Mouse (Mus musculus) kidney, postnatal 4 days (tissue): ENCODE measurements around the gene Serpinf1.

Experiments used
- DNase-seq, 2 experiments: peaks; one replicate each; pipeline ENCODE4 v3.0.0; 2021; ENCODE audit warnings: mixed read lengths in 2 of 2

The Serpinf1 gene

DNA sequence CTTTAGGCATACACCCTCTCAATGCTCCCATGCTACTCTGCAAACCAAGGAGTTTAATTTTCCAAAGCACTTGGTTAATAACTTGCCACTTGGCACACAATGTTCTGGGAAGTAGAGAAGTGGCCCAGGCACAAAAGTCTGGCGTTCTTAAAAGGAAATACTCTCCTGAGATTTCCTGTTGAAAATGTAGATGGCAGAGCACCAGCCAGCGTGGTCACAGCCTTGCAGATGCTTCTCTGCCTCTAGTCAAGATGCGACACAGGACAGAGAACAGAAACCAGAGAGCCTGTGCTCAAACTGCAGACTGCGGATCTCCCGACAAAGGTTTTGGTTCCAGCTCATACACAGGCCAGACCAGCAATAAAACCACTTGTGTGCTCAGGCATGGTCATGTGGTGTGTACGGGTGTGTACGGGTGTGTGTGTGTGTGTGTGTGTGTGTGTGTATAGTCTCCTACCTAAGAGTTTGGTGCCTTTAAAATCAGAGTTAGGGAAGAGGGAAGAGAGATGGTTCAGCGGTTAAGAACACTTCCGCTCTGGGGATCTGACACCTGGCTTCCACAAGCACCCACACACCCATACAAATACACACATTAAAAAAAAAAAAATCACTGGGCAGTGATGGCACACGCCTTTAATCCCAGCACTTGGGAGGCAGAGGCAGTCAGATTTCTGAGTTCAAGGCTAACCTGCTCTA, 32.7 kb upstream of the Serpinf1 start:
- DNase-seq, result no peak

- peak; percentile 90 to 94 for DNase-seq
Observed at GRCm38 (mm10) chr11:75453991-75454930, 31.8 kb upstream of the Serpinf1 start, which contains the start of gene Wdr81. TSS of gene Wdr81 (minus strand) at chr11:75454717.

- DNase-seq, result no peak
Observed at GRCm38 (mm10) chr11:75452812-75453557, 30.5 kb upstream of the Serpinf1 start.

DNA sequence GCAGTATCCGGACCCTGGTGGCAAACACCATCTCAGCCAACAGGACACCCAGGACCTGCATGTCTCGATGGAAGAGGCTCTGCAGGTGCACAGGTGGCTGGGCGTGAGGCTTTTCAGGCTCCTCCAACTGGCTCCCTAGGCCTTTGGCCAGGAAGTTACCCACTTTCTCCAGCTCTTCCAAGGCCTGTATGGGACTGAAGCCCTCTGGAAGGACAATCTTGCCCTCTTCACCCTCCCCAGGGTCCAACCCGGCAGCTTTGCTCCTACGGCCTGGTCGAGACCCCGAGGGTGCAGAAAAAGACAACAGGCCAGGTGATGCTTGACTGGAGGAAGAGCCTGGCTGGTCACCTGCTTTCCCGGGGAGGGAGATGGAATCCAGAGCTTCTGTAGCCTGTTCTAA, 29.6 kb upstream of the Serpinf1 start:
- no peak for DNase-seq

DNA sequence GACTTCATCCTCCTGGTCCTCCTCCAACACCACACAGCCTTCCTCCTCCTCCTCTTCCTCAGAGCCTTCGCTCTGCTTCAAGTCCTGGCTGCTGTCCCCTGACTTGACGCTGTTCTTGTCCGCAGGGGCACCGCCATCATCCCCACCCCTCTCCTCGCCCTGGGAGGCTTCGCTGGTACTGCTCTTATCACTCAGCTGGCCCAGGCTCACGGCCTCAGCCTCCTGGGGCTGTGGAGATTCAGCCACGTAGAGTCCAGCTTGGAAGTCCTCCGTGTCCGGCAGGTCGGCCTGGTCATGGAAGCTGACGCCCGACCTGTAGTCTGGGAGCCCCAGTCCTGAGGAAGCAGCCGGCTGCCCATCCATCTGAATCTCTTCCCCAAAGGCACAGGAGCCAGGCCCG, 28.4 kb upstream of the Serpinf1 start:
- no peak for DNase-seq

DNA sequence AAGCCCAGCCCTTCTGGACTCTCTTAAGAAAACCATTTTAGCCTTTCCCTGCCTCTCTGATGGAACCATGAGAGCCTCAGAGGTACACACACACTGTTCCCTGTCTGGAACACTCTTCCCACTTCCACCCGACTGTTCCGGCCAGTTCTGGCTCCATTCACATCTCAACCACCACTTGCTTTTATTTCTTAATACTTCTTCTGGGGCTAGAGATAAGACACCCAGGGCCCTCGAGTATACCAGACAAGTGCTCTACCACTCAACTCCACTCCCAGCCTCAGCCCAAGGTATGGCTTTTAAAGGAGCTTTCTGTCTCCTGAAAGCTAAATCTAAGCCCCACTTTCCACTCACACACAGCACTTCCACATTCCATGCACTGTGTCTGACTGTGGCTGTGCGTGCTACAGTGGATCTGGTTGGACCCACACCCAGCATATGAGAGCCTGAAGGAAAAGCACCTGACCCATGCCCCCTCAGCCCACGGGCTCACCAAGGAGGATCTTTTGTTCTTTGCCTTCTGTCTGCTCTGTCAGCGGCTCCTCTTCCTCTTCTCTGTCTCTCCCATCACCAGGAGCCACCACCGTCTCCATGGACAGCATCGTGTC, 27.9 kb upstream of the Serpinf1 start:
- DNase-seq, result no peak

GRCm38 (mm10) chr11:75449695-75450094, 27.2 kb upstream of the Serpinf1 start:
- no peak for DNase-seq

DNA sequence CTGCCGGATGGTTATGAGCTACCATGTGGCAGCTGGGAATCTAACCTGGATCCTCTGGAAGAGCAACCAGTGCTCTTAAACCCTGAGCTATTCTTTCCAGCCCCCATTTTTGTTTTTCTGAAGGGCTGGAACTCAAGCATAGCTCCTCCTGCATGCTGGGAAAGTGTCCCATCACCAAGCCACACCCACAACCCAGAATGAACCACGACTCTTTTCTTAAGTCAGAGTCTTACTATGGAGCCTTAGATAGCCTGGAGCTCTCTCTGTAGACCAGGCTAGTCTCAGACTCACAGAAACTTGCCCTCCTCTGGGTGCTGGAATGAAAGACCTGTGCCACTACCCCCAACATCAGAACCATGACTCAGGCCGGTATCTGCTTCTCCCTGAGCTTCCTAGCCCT, 26.1 kb upstream of the Serpinf1 start:
- DNase-seq, result no peak

DNA sequence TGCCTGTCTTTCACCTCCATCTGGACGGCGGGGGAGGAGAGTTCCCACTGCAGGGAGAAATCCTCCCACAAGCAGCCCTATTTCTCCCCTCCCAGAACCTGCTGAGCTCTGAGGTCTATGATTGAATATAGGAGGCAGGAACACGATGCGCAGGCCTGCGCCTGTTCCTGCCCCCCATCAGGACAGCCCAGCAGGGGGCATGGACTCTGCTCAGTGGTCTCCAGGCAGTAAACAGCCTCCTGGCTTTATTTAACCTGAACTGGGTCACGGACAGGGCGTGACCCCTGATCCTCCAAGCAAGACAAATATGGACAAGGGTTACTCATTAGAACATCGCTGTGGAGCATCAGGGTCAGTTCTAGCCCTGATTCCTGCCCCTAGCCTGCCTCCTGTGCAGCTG, 21.2 kb upstream of the Serpinf1 start:
- DNase-seq, result peak; percentile 63 to 73

GRCm38 (mm10) chr11:75441601-75442000, 19.1 kb upstream of the Serpinf1 start:
- peak in 1 of 2 experiments; percentile 9 for DNase-seq

GRCm38 (mm10) chr11:75441034-75441433, 18.5 kb upstream of the Serpinf1 start:
- DNase-seq, result no peak

- no peak for DNase-seq
Observed at GRCm38 (mm10) chr11:75439951-75440350, 17.4 kb upstream of the Serpinf1 start.

DNA sequence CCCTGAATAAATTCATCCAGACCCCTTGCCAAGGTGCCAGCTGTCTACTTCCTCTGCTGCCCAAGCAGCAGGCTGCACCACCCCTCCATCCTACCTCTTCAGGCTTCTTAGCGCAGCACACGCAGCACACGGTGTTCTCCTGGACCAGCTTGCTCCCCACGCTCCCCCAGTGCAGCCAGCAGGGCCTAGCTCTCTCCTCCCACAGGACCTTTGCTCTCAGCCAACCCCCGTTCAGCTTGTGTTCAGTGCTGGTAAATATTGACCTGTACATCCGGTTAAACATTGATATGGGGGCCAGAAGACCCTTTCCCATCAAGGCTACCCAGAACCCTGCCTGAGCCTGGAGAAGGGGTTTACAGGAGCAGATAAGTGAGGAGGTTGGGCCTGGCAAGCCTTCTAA, 16.9 kb upstream of the Serpinf1 start, which contains the start of gene Serpinf2:
Gene Serpinf2, minus strand, starts transcription at position 229 of the 400 bp plus-strand sequence.
- peak in 1 of 2 experiments; percentile 47 for DNase-seq

- DNase-seq, result peak in 1 of 2 experiments; percentile 8
Observed at GRCm38 (mm10) chr11:75438804-75439203, 16.3 kb upstream of the Serpinf1 start.

- no peak for DNase-seq
Observed at GRCm38 (mm10) chr11:75438194-75438593, 15.7 kb upstream of the Serpinf1 start.

DNA sequence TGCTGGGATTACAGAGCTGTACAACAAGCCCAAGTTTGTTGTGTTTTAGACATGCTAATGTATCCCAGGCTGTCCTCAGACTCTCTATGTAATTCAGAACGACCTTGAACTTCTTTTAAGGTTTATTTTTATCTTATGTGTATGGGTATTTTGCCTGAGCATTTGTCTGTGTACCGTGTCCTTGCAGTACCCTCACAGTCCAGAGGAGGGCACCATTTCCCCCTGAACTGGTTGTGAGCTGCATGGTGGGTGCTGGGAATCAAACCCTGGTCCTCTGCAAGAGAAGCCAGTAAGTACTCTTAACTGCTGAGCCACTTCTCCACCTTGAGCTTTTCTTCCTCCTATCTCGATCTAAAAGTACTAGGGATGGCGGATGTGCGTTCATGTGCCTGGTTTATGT, 11.6 kb upstream of the Serpinf1 start:
- no peak for DNase-seq

DNA sequence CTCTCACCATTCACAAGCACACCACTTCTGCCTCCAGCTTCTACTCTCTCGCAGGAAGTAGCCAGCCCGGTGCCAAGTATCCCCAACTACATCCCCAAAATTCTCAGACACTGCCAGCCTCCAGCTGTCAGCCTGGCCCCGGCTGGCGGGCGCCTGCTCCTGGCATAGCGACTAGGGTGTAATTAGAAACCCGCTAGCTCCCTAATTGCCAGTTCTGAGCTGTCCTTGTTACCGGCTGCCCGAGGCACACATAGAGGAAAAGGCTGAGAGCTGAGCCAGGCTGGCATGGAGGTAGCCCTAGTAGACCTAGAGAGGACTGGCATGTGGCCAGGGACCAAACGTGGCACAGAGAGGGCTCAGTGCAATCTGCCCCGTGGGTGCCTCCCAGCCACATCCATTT, 8.8 kb upstream of the Serpinf1 start:
- no peak for DNase-seq

- DNase-seq, result no peak
Observed at GRCm38 (mm10) chr11:75429019-75429705, 6.7 kb upstream of the Serpinf1 start.

GRCm38 (mm10) chr11:75424459-75424858, 2.0 kb upstream of the Serpinf1 start:
- no peak for DNase-seq

- DNase-seq, result no peak
Observed at GRCm38 (mm10) chr11:75424033-75424432, 1.5 kb upstream of the Serpinf1 start.

- DNase-seq, result no peak
Observed at GRCm38 (mm10) chr11:75423091-75423490, 590 bp upstream of the Serpinf1 start.
